Mouse (Mus musculus) liver, embryonic 14.5 days (tissue): ENCODE results near the gene Ankrd13b. TPM values are rescaled to one million over a fixed set of nuclear protein-coding genes. Genes with fewer than 3 reads are reported as not detected.

Experiments
- ATAC-seq: fragments of 200-750 bp; cut with Nextera tagmentation; 2 replicates; pipeline ENCODE4 v1.8.0; 2017; ENCODE audit warnings: moderate number of reproducible peaks, mild to moderate bottlenecking, moderate library complexity; ENCODE audit not compliant: insufficient read depth
- DNase-seq, 3 experiments: peaks; one replicate each; pipeline ENCODE4 v3.0.0-alpha.2; 2012 to 2013; ENCODE audit warnings: low read depth in 3 of 3, low spot score in 3 of 3
- H3K27ac ChIP-seq: fragments of 300-500 bp; sonication (generic); 2 replicates; pipeline ENCODE4 v1.5.1; 2014; ENCODE audit warnings: moderate library complexity, mild to moderate bottlenecking, control low read depth, inconsistent platforms
- H3K27me3 ChIP-seq: fragments of 300-500 bp; sonication (generic); 2 replicates; pipeline ENCODE4 v1.6.1; 2014; ENCODE audit warnings: mild to moderate bottlenecking, low read length, moderate library complexity; ENCODE audit not compliant: control insufficient read depth, insufficient read depth
- H3K36me3 ChIP-seq: fragments of 300-500 bp; sonication (generic); replicated peaks from 2 replicates; pipeline ENCODE4 v1.6.1; 2014; ENCODE audit warnings: low read depth; ENCODE audit not compliant: control insufficient read depth, insufficient read depth
- H3K4me1 ChIP-seq, 2 experiments: fragments of 200-500 bp in 1 of 2; fragments of 300-500 bp in 1 of 2; sonication (generic) in 1 of 2; replicated peaks; 2 replicates each; pipeline ENCODE4 v1.6.1; 2012 to 2014; ENCODE audit warnings: antibody characterized with exemption in 1 of 2, inconsistent platforms in 1 of 2, low read length in 1 of 2; ENCODE audit not compliant: control insufficient read depth in 2 of 2, insufficient read depth in 2 of 2
- H3K4me2 ChIP-seq: fragments of 300-500 bp; sonication (generic); 2 replicates; pipeline ENCODE4 v1.6.1; 2014; ENCODE audit warnings: low read depth, mild to moderate bottlenecking, control low read depth, moderate library complexity
- H3K4me3 ChIP-seq, 2 experiments: fragments of 200-500 bp in 1 of 2; fragments of 300-500 bp in 1 of 2; sonication (generic) in 1 of 2; 2 replicates each; pipeline ENCODE4 v1.5.1; 2012 to 2014; ENCODE audit warnings: low read depth in 2 of 2, low read length in 2 of 2, mild to moderate bottlenecking in 2 of 2, control low read depth in 1 of 2, inconsistent platforms in 1 of 2, moderate library complexity in 1 of 2; ENCODE audit not compliant: insufficient read depth in 1 of 2
- H3K9ac ChIP-seq: fragments of 300-500 bp; sonication (generic); replicated peaks from 2 replicates; pipeline ENCODE4 v1.6.1; 2014; ENCODE audit warnings: mild to moderate bottlenecking, control low read depth, moderate library complexity
- H3K9me3 ChIP-seq: fragments of 300-500 bp; sonication (generic); 2 replicates; pipeline ENCODE4 v1.6.1; 2016; ENCODE audit warnings: low read length, mixed read lengths; ENCODE audit not compliant: control insufficient read depth
- CTCF ChIP-seq: IDR thresholded peaks from 2 replicates; pipeline ENCODE4 v1.5.1; 2016; ENCODE audit warnings: antibody characterized with exemption, low read depth, control low read depth
- EP300 ChIP-seq: IDR thresholded peaks from 2 replicates; pipeline ENCODE4 v1.6.1; 2016; ENCODE audit warnings: antibody characterized with exemption, low read depth
- WGBS: fragments of 180-500 bp; shearing (Covaris S2); extraction: QIAGEN DNeasy Blood & Tissue Kit; methylation state at CpG from one replicate; pipeline ENCODE4 v1.1.7; 2014; ENCODE audit not compliant: insufficient replicate concordance; 5-methylcytosine and 5-hydroxymethylcytosine counted together
- polyA plus RNA-seq, 2 experiments: library from polyadenylated mRNA; depleted of rRNA in 1 of 2; stranded (reverse) in 1 of 2; unstranded in 1 of 2; fragments of >200 nt; fragmentation: Nextera tagmentation in 1 of 2; extraction: Ambion mirVana in 1 of 2; gene quantifications; 2 replicates each; pipeline versions ENCODE4 v1.2.1 to v1.2.3; 2012 to 2014

Ankrd13b gene
- polyA plus RNA-seq, 2 experiments = 0.67 to 4.1 TPM

- 90% methylated on average over 7 of the region's 7 CpGs for WGBS
- no peak overlapping the region for H3K9ac ChIP-seq
- H3K27me3 ChIP-seq = no peaks in the 10 kb centered on the region
- H3K9me3 ChIP-seq = no peaks in the 10 kb centered on the region
- H3K4me3 ChIP-seq = no peak overlapping the region
- H3K36me3 ChIP-seq = no peaks in the 10 kb centered on the region; the same call in none of the 2 replicates
- no peak for DNase-seq
- H3K27ac ChIP-seq = no peak overlapping the region
- H3K4me2 ChIP-seq = no peak overlapping the region
- H3K4me1 ChIP-seq = peaks cover 0 to 14% of the 10 kb centered on the region in 2 experiments; a peak in 2 of 4 replicates
- TF ChIP-seq CTCF (no peak), EP300 (no peak)
- no peak for ATAC-seq
These were observed 9.9 kb upstream of the Ankrd13b start for GRCm38 (mm10) chr11:77499354-77499753.

DNA sequence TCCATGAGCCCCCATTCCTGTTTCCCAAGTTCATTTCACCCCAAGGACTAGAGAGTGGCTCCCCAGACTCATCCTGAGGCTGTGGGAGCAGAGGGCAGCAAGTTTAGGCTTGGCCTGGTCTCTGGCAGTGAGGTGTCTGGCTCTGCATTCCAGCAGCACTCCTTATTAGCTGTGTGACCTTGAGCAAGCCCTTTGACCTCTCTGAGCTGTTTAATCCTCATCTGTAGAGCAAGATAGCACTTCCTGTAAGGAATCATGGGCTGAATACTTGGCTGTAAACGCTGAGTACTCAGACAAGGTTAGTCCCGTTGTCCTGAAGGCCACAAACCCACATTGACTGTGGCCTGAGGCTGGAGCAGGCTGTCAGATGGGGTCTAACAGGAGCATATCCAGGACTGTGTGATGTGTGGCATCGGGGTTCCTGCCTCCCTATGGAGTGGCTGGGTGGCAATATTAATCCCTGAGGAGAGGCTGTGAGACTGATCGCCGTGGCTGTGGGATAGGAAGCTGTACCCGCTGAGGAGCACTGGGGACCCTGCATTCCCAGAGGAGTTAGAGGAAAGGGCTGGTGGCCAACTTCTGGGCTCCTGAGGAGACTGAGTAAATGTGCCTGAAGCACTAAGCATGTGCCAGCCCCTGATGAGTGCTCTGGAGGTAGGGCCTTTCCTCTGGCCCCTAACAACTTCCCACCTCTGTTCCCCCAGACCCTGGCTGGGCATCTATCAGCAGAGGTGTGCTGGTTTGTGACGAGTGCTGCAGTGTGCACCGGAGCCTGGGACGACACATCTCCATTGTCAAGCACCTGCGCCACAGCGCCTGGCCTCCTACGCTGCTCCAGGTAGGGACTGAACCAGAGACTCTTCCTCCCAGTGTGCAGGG, 9.0 kb upstream of the Ankrd13b start:
- TF ChIP-seq EP300 (no peak), CTCF (no peak)
- H3K36me3 ChIP-seq = no peaks in the 10 kb centered on the region; the same call in none of the 2 replicates
- WGBS = 78% methylated on average over 12 of the region's 12 CpGs
- H3K27ac ChIP-seq = no peak overlapping the region
- no peaks in the 10 kb centered on the region for H3K9me3 ChIP-seq
- no peak overlapping the region for H3K4me2 ChIP-seq
- no peak for ATAC-seq
- H3K9ac ChIP-seq = no peak overlapping the region
- DNase-seq = no peak
- H3K4me1 ChIP-seq = peaks cover 0 to 16% of the 10 kb centered on the region in 2 experiments; a peak in 2 of 4 replicates
- no peak overlapping the region for H3K4me3 ChIP-seq
- no peaks in the 10 kb centered on the region for H3K27me3 ChIP-seq

- H3K4me3 ChIP-seq = no peak overlapping the region
- TF ChIP-seq CTCF = no peak
- no peak for TF ChIP-seq EP300
- H3K4me2 ChIP-seq = no peak overlapping the region
- peaks cover 0 to 16% of the 10 kb centered on the region in 2 experiments; a peak in 2 of 4 replicates for H3K4me1 ChIP-seq
- DNase-seq (no peak), ATAC-seq (no peak)
- no peaks in the 10 kb centered on the region; the same call in none of the 2 replicates for H3K36me3 ChIP-seq
- H3K27ac ChIP-seq = no peak overlapping the region
- no peak overlapping the region for H3K9ac ChIP-seq
- no peaks in the 10 kb centered on the region for H3K27me3 ChIP-seq
- H3K9me3 ChIP-seq = no peaks in the 10 kb centered on the region
- 64% methylated on average over 4 of the region's 4 CpGs for WGBS
These were observed 8.4 kb upstream of the Ankrd13b start for GRCm38 (mm10) chr11:77497851-77498250.

DNA sequence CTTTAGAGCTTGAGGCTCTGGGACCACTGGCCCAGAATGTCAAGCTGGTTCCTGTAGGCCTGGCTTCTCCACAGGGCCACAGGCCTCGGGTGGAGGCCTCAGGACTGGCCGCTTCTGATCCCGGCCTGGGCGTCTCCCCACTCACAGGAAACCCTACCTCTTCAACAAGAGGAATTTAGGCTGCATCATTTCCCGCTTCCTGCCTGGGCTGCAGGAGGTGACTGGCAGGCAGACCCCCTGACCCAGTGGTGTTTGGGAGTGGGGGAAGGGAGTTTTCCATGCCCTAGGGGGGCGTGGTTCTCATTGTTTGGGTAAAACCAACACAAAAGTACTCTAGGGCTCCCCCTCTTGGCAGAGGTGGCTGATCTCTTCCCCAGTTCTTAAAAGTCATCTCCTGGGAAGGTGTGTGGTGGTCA, 7.9 kb upstream of the Ankrd13b start:
- H3K27me3 ChIP-seq = no peaks in the 10 kb centered on the region
- H3K9ac ChIP-seq = no peak overlapping the region
- DNase-seq = no peak
- no peak overlapping the region for H3K4me2 ChIP-seq
- H3K9me3 ChIP-seq = no peaks in the 10 kb centered on the region
- no peak for ATAC-seq
- H3K27ac ChIP-seq = no peak overlapping the region
- WGBS = 43% methylated on average over 6 of the region's 6 CpGs
- TF ChIP-seq CTCF = peak; percentile 58
- TF ChIP-seq EP300 = no peak
- H3K4me3 ChIP-seq = no peak overlapping the region
- peaks cover 1 to 16% of the 10 kb centered on the region in 2 experiments; a peak in 3 of 4 replicates for H3K4me1 ChIP-seq
- no peaks in the 10 kb centered on the region; the same call in none of the 2 replicates for H3K36me3 ChIP-seq

DNA sequence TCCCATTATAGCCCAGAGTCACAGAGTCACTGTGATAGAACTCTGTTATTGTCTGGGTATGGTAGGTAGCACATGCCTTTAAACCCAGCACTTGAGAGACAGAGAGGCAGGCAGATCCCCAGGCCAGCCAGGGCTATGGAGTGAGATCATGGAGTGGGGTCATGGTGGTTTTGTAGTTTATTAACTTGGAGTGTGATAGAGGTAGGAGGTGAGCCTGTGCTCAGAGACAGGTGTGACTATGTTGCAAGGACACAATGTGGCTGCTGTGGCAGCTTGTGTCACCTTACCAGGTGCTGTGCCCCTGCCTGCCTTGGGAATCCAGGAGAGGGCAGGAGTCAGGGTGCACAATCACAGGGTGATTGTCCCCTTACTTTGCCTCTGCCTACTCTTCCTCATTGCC, 6.0 kb upstream of the Ankrd13b start:
- H3K4me2 ChIP-seq = no peak overlapping the region
- ATAC-seq = no peak
- no peak overlapping the region for H3K27ac ChIP-seq
- no peak overlapping the region for H3K9ac ChIP-seq
- no peak for DNase-seq
- peaks cover 3% of the 10 kb centered on the region for H3K27me3 ChIP-seq
- no peak overlapping the region for H3K4me3 ChIP-seq
- peaks cover 7 to 29% of the 10 kb centered on the region in 2 experiments; a peak in 3 of 4 replicates for H3K4me1 ChIP-seq
- TF ChIP-seq CTCF = no peak
- no peak for TF ChIP-seq EP300
- H3K9me3 ChIP-seq = no peaks in the 10 kb centered on the region
- no peaks in the 10 kb centered on the region; the same call in 1 of the 2 replicates for H3K36me3 ChIP-seq
